Mouse (Mus musculus): ENCODE results near the gene Nom1. TPM values are rescaled to one million over a fixed set of nuclear protein-coding genes. Genes with fewer than 3 reads are reported as not detected.
"Not testable (repeated sequence)": the region's sequence is repeated elsewhere in the genome, so short reads cannot be mapped to it uniquely, and the experiment has no call there.

Gene Nom1
- polyA plus RNA-seq, 1 experiment: 7.1 TPM

GRCm38 (mm10) chr5:29435491-29435890 is 1.0 kb downstream of the Nom1 start:
- peaks cover 10% of the 10 kb centered on the region for H3K4me1 ChIP-seq (ENCODE audit: control insufficient read depth, insufficient read depth, low read length)
- no peak for DNase-seq
- peak overlapping the region; percentile 97 for H3K4me3 ChIP-seq (replicated peaks; ENCODE audit: extremely low read depth, low read depth, low read length)
- TF ChIP-seq POLR2A (IDR thresholded peaks at IDR 0.05; ENCODE audit: borderline replicate concordance, extremely low read depth, low read depth, low read length) (no peak), CTCF (IDR thresholded peaks at IDR 0.05; ENCODE audit: insufficient read depth, low read length) (no peak)
- 32% methylated on average over 8 of the region's 8 CpGs for WGBS

GRCm38 (mm10) chr5:29436728-29437127 is 2.3 kb downstream of the Nom1 start:
- H3K4me3 ChIP-seq (replicated peaks; ENCODE audit: extremely low read depth, low read depth, low read length); H3K4me1 ChIP-seq (ENCODE audit: control insufficient read depth, insufficient read depth, low read length); DNase-seq: not testable (repeated sequence)
- WGBS: 93% methylated on average over 6 of the region's 6 CpGs

DNA sequence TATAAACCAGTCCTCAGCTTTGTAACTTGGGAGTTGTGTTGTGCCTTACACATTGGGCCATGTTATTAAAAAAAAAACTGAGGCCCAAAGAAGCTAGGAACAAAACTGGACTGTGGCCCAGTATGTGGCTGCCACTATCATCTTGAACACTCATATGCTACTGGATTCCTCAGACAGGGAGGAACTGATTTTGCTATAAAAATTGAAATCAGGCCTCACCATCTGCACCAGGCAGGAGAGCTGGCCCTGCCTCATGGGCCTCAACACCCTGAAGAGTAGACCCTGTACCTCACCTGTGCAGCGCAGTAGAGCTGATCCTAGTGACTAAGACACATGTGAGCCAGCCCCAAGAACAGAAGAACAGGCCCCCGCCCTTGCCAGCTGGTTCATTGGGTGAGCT is 10.8 kb downstream of the Nom1 start:
- TF ChIP-seq CTCF (IDR thresholded peaks at IDR 0.05; ENCODE audit: insufficient read depth, low read length): no peak
- no peak for TF ChIP-seq POLR2A (IDR thresholded peaks at IDR 0.05; ENCODE audit: borderline replicate concordance, extremely low read depth, low read depth, low read length)
- no peaks in the 10 kb centered on the region for H3K4me1 ChIP-seq (ENCODE audit: control insufficient read depth, insufficient read depth, low read length)
- no peak overlapping the region for H3K4me3 ChIP-seq (replicated peaks; ENCODE audit: extremely low read depth, low read depth, low read length)
- WGBS: 100% methylated on average over 2 of the region's 2 CpGs
- no peak for DNase-seq

DNA sequence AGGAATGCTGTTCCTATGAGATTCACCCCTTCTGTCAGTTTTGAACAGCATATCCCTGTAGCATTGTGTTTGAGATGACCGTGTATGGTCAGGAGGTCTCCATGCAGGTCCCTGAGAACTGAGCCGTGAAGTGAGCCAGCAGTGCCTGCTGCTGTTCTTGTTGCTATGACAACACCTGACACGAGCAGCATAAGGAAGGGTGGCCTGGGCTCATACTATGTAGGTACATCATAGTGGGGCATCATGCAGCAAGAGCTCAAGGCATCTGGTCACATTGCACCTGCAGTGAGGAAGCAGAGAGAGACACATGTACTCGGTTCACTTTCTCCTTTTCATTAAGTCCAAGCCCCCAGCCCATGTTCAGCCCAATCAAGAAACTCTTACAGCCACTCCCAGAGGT is 17.9 kb downstream of the Nom1 start:
- no peak overlapping the region for H3K4me3 ChIP-seq (replicated peaks; ENCODE audit: extremely low read depth, low read depth, low read length)
- no peak for DNase-seq
- no peak for TF ChIP-seq CTCF (IDR thresholded peaks at IDR 0.05; ENCODE audit: insufficient read depth, low read length)
- no peak for TF ChIP-seq POLR2A (IDR thresholded peaks at IDR 0.05; ENCODE audit: borderline replicate concordance, extremely low read depth, low read depth, low read length)
- H3K4me1 ChIP-seq (ENCODE audit: control insufficient read depth, insufficient read depth, low read length): no peaks in the 10 kb centered on the region
- 68% methylated on average over 4 of the region's 4 CpGs for WGBS

DNA sequence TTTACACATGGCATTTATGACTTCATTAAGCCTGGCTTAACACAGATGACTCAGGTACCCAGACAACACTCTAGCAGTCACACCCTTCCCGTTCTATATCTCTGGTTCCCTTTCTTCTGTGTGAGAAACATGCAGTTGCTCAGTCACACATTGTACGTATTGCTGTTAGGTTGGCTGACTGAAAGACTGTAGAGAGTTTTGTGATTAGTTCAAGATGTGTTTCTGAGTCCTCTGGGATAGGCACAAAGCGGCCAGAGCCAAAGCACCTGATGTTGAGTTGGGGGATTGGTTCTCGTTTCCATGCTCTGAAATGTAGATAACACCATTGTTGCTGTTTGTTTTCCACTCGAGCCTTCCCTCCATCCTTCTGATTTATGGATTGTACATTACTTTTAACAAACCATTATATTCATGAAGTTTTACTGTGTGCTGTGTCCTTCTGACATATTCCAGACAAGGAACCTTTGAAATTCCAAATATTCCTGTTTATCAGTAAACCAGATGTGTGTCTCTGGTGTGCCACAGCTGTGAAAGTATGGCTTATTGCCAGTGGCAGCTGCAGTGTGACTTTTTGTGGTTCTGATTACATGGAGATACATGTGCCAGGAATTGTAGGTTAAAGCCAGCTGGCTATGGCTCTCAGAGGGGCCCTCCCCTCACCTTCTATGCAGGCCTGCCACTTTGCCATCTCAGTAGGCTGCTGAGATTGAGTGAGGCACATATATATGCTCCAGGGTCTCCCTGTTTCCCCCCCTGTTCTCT is 22.6 kb downstream of the Nom1 start:
- no peak for TF ChIP-seq CTCF (IDR thresholded peaks at IDR 0.05; ENCODE audit: insufficient read depth, low read length)
- no peak for TF ChIP-seq POLR2A (IDR thresholded peaks at IDR 0.05; ENCODE audit: borderline replicate concordance, extremely low read depth, low read depth, low read length)
- no peak for DNase-seq
- H3K4me3 ChIP-seq (replicated peaks; ENCODE audit: extremely low read depth, low read depth, low read length): no peak overlapping the region
- H3K4me1 ChIP-seq (ENCODE audit: control insufficient read depth, insufficient read depth, low read length): no peaks in the 10 kb centered on the region
- WGBS: 68% methylated on average over 5 of the region's 5 CpGs

DNA sequence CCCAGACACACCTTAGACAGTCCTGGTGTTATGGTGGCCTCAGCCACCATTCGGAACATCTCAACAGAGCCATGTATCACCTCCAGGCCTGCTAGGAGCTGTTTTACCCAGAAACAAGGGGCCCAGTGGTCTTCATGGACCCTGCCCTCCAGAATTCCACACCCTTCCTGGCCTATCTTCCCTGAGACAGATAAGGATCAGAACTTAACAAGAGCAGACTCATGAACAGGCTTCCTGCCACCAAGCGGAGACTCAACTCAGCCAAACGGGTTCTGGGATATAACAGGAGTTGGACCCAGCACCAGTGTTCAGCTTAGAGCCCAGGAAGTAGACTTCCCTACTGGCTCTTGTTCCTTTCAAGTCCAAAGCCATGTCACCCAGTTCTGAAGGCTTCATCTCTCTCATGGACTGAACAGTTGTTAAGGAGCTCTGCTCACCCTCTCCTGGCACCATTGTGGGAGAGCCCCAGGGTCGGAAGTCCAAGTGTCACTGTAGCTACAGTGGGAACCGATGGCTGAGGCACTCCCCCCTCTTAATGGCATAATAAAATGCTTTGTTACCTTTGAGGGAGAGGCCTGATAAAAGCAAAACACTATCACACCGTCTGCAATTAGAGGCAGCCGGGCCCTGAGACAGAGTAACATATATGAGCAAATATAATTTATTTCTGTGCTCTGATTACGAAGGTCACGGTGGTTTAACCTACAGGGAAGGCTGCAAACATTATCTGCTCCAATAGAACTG is 28.7 kb downstream of the Nom1 start:
- DNase-seq: no peak
- H3K4me1 ChIP-seq (ENCODE audit: control insufficient read depth, insufficient read depth, low read length): peaks cover 3% of the 10 kb centered on the region; the same call in 1 of the 2 replicates
- TF ChIP-seq POLR2A (IDR thresholded peaks at IDR 0.05; ENCODE audit: borderline replicate concordance, extremely low read depth, low read depth, low read length) (no peak), CTCF (IDR thresholded peaks at IDR 0.05; ENCODE audit: insufficient read depth, low read length) (no peak)
- no peak overlapping the region for H3K4me3 ChIP-seq (replicated peaks; ENCODE audit: extremely low read depth, low read depth, low read length)
- 58% methylated on average over 9 of the region's 9 CpGs for WGBS

- TF ChIP-seq POLR2A (IDR thresholded peaks at IDR 0.05; ENCODE audit: borderline replicate concordance, extremely low read depth, low read depth, low read length): no peak
- TF ChIP-seq CTCF (IDR thresholded peaks at IDR 0.05; ENCODE audit: insufficient read depth, low read length): no peak
- DNase-seq: no peak
- 6% methylated on average over 67 of the region's 67 CpGs for WGBS
- Histone ChIP-seq H3K4me1 (ENCODE audit: control insufficient read depth, insufficient read depth, low read length) (peaks cover 3% of the 10 kb centered on the region; the same call in 1 of the 2 replicates), H3K4me3 (replicated peaks; ENCODE audit: extremely low read depth, low read depth, low read length) (peak overlapping the region; percentile 32)
Measured at GRCm38 (mm10) chr5:29467489-29468350, 33.3 kb downstream of the Nom1 start.

DNA sequence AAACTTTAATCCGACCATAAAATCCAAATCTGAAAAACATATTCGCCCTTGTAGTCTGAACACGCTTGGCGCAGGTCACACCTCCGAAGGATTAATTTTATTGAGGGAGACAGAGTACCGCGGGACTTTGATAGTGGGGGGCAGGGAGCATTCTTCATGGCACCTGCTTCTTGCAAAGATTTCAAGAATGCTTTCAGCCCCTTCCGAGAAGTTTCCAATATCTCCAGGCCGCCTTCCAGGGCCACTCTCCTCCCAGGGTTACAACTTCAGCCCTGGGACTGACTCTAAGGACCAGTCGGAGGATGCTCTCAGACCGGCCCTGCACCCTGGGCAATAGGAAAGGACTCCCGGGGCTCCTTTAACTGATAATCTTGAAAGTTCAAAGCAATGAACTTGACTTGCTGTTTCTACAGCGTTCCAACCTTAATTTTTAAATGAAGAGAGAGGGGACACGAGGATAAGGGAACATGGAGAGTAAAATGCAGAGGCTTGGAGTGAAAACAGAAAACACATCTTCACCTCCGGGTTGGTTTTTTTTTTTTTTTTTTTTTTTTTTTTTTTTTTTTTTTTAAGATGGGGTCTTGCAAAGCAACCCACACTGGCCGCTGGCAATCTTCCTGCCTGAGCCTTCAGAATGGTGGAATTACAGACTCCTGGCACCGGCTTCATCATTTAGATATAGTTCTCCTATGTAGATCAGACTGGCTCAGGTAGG is 34.0 kb downstream of the Nom1 start:
- WGBS: 4% methylated on average over 17 of the region's 17 CpGs
- TF ChIP-seq POLR2A (IDR thresholded peaks at IDR 0.05; ENCODE audit: borderline replicate concordance, extremely low read depth, low read depth, low read length) (no peak), CTCF (IDR thresholded peaks at IDR 0.05; ENCODE audit: insufficient read depth, low read length) (no peak)
- peak overlapping the region; percentile 32 for H3K4me3 ChIP-seq (replicated peaks; ENCODE audit: extremely low read depth, low read depth, low read length)
- no peak for DNase-seq
- H3K4me1 ChIP-seq (ENCODE audit: control insufficient read depth, insufficient read depth, low read length): peaks cover 3% of the 10 kb centered on the region; the same call in 1 of the 2 replicates

DNA sequence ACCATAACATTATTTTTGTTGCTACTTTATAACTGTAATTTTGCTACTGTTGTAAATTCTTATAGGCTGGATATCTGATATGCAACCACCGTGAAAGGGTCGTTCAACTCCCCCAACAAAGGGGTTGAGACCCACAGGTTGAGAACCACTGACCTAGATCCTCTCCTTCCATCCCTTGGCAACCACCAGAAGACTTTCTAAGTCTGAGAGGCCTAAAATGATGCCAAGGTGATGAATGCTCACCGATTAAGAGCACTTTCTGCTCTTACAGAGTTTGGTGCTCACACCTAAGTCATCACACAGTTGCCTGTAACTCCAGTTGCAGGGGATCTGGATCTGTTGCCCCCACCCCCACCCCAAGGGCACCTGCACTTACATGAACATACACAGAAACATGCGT is 35.0 kb downstream of the Nom1 start:
- TF ChIP-seq CTCF (IDR thresholded peaks at IDR 0.05; ENCODE audit: insufficient read depth, low read length) (no peak), POLR2A (IDR thresholded peaks at IDR 0.05; ENCODE audit: borderline replicate concordance, extremely low read depth, low read depth, low read length) (no peak)
- WGBS: 28% methylated on average over 4 of the region's 4 CpGs
- no peak overlapping the region for H3K4me3 ChIP-seq (replicated peaks; ENCODE audit: extremely low read depth, low read depth, low read length)
- DNase-seq: no peak
- peaks cover 3% of the 10 kb centered on the region; the same call in 1 of the 2 replicates for H3K4me1 ChIP-seq (ENCODE audit: control insufficient read depth, insufficient read depth, low read length)

Data from lung, adult 2 months (tissue).